Comparison of ENCODE assay signal across 8 mouse cellular contexts in the genomic region with DNA sequence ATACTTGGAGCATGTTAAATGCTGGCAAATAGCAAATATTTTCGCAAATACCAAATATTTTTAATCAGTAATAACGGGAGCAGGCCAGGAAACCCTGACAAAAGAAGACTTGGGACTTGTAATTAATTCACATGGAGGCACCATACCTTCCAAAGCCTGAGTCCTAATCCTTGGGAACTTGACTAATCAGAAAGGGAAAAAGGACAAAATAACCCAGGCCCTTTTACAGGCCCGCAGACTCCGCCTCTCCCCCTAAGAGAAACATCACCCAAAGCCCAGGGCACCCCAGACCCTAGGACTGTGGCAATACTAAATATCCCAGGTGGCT. TPM values are rescaled to one million over a fixed set of nuclear protein-coding genes. Genes with fewer than 3 reads are reported as not detected.
DNase-seq lines count a peak whose midpoint lies in the region; ATAC-seq and TF ChIP-seq lines count a peak whose summit lies in the region.

No protein-coding gene starts in this region.

- no peak for TF ChIP-seq POLR2A in cerebellum, adult 2 months (IDR thresholded peaks at IDR 0.05; ENCODE audit: borderline replicate concordance, insufficient read depth, low read length)

- no peak for TF ChIP-seq CTCF in cerebellum, adult 2 months (IDR thresholded peaks at IDR 0.05; ENCODE audit: borderline replicate concordance, insufficient read depth, low read depth, low read length)
- no peak for TF ChIP-seq CTCF in stomach, postnatal 0 days (IDR thresholded peaks at IDR 0.05; ENCODE audit: low read depth)

- no peak for ATAC-seq in neural tube, embryonic 11.5 days (ENCODE audit: insufficient read depth, low FRiP score, low TSS enrichment)
- no peak for ATAC-seq in liver, embryonic 11.5 days (replicated peaks; ENCODE audit: low FRiP score)
- ATAC-seq in stomach, postnatal 0 days (ENCODE audit: low FRiP score, low TSS enrichment), result no peak

- DNase-seq in cerebellum, adult 2 months, result no peak
- DNase-seq in cerebellum, postnatal 36 days, result no peak
- DNase-seq in neural tube, embryonic 11.5 days (ENCODE audit: low spot score), result no peak
- DNase-seq in neural tube, embryonic 10.5 days (ENCODE audit: extremely low spot score, low spot score), result no peak
- no peak for DNase-seq in liver, embryonic 11.5 days (ENCODE audit: low spot score)
- DNase-seq in stomach, postnatal 0 days (ENCODE audit: low spot score), result no peak
- no peak for DNase-seq in adrenal gland, postnatal 25 days
- DNase-seq in right cerebral cortex, postnatal 14 days, result no peak

- H3K27me3 ChIP-seq in cerebellum, adult 2 months (ENCODE audit: control insufficient read depth, insufficient read depth, low read length), result no peaks in the 10 kb centered on the region
- H3K27me3 ChIP-seq in neural tube, embryonic 11.5 days (ENCODE audit: control insufficient read depth, insufficient read depth, low read length), result no peaks in the 10 kb centered on the region
- H3K27me3 ChIP-seq in liver, embryonic 11.5 days (replicated peaks; ENCODE audit: control insufficient read depth, insufficient read depth, low read length), result no peaks in the 10 kb centered on the region
- no peaks in the 10 kb centered on the region for H3K27me3 ChIP-seq in stomach, postnatal 0 days (ENCODE audit: control insufficient read depth, insufficient read depth, low read length)

- H3K9me3 ChIP-seq in neural tube, embryonic 11.5 days (ENCODE audit: control insufficient read depth, low read length), result no peaks in the 10 kb centered on the region
- H3K9me3 ChIP-seq in liver, embryonic 11.5 days (ENCODE audit: control insufficient read depth, low read length), result no peaks in the 10 kb centered on the region
- H3K9me3 ChIP-seq in stomach, postnatal 0 days (ENCODE audit: control insufficient read depth, low read length), result no peaks in the 10 kb centered on the region

- no peaks in the 10 kb centered on the region for H3K4me1 ChIP-seq in cerebellum, adult 2 months (ENCODE audit: control insufficient read depth, insufficient read depth, low read length)
- H3K4me1 ChIP-seq in neural tube, embryonic 11.5 days (ENCODE audit: control insufficient read depth, insufficient read depth, low read length), result no peaks in the 10 kb centered on the region; the same call in 1 of the 2 replicates
- peaks cover 10% of the 10 kb centered on the region for H3K4me1 ChIP-seq in liver, embryonic 11.5 days (replicated peaks; ENCODE audit: control insufficient read depth, insufficient read depth, low read length)
- no peaks in the 10 kb centered on the region for H3K4me1 ChIP-seq in stomach, postnatal 0 days (replicated peaks; ENCODE audit: control insufficient read depth, insufficient read depth)

- H3K27ac ChIP-seq in cerebellum, adult 2 months (ENCODE audit: insufficient read depth, low read length), result peak overlapping the region; percentile 67; the same call in 1 of the 2 replicates
- H3K27ac ChIP-seq in neural tube, embryonic 11.5 days (ENCODE audit: low read depth, low read length), result no peak overlapping the region
- H3K27ac ChIP-seq in liver, embryonic 11.5 days (ENCODE audit: low read depth, low read length), result no peak overlapping the region
- no peak overlapping the region for H3K27ac ChIP-seq in stomach, postnatal 0 days (replicated peaks)

- peak overlapping the region; percentile 53 for H3K9ac ChIP-seq in neural tube, embryonic 11.5 days (ENCODE audit: low read length)
- peak overlapping the region; percentile 90 for H3K9ac ChIP-seq in liver, embryonic 11.5 days (ENCODE audit: low read depth, low read length)
- peak overlapping the region; percentile 66 for H3K9ac ChIP-seq in stomach, postnatal 0 days (ENCODE audit: low read length)

- WGBS in cerebellum, adult 2 months, result 4% methylated on average over 4 of the region's 4 CpGs
- WGBS in neural tube, embryonic 11.5 days, result 8% methylated on average over 4 of the region's 4 CpGs
- 5% methylated on average over 4 of the region's 4 CpGs for WGBS in liver, embryonic 11.5 days
- 4% methylated on average over 4 of the region's 4 CpGs for WGBS in stomach, postnatal 0 days

- H3K4me3 ChIP-seq in cerebellum, adult 2 months (replicated peaks; ENCODE audit: insufficient read depth, low read depth, low read length), result peak overlapping the region; percentile 85
- peak overlapping the region; percentile 70 for H3K4me3 ChIP-seq in neural tube, embryonic 11.5 days (ENCODE audit: low read depth, low read length)
- peak overlapping the region; percentile 87 for H3K4me3 ChIP-seq in liver, embryonic 11.5 days (ENCODE audit: low read depth, low read length)
- H3K4me3 ChIP-seq in stomach, postnatal 0 days (ENCODE audit: low read depth, low read length), result peak overlapping the region; percentile 79

- peak overlapping the region; percentile 62 for H3K4me2 ChIP-seq in neural tube, embryonic 11.5 days (ENCODE audit: low read depth)
- H3K4me2 ChIP-seq in liver, embryonic 11.5 days, result peak overlapping the region; percentile 73
- H3K4me2 ChIP-seq in stomach, postnatal 0 days (replicated peaks; ENCODE audit: low read depth), result peak overlapping the region; percentile 66

- no peak for TF ChIP-seq EP300 in stomach, postnatal 0 days (optimal IDR thresholded peaks at IDR 0.05)

- H3K36me3 ChIP-seq in neural tube, embryonic 11.5 days (ENCODE audit: control insufficient read depth, insufficient read depth, low read length), result no peaks in the 10 kb centered on the region
- H3K36me3 ChIP-seq in liver, embryonic 11.5 days (ENCODE audit: control insufficient read depth, insufficient read depth, low read length), result no peaks in the 10 kb centered on the region
- H3K36me3 ChIP-seq in stomach, postnatal 0 days (ENCODE audit: control insufficient read depth, insufficient read depth, low read length), result no peaks in the 10 kb centered on the region

RNA-seq across cellular contexts. Expression of gene Kif18a, which starts 0.3 kb away (rescaled TPM):
- polyA plus RNA-seq in cerebellum, adult 2 months (2012; rRNA removed), result 0.74 and 1.2 TPM in 2 replicates
- 33.3 and 35.8 TPM in 2 replicates for polyA plus RNA-seq in neural tube, embryonic 11.5 days (2014; fragmentation: Nextera tagmentation; extraction: Ambion mirVana)
- 26.4 and 31.3 TPM in 2 replicates for polyA plus RNA-seq in liver, embryonic 11.5 days (2014; fragmentation: Nextera tagmentation; extraction: Ambion mirVana)
- polyA plus RNA-seq in stomach, postnatal 0 days (2015; fragmentation: Nextera tagmentation; extraction: Ambion mirVana), result 3.7 and 4.3 TPM in 2 replicates
- total RNA-seq in adrenal gland, postnatal 25 days (2021), result 1.9 and 3.8 TPM in 2 replicates

RNA-seq across cellular contexts. Expression of gene Mettl15, which starts 0.3 kb away (rescaled TPM):
- 10.9 and 11.7 TPM in 2 replicates for polyA plus RNA-seq in cerebellum, adult 2 months (2012; rRNA removed)
- 11.2 and 12.9 TPM in 2 replicates for polyA plus RNA-seq in neural tube, embryonic 11.5 days (2014; fragmentation: Nextera tagmentation; extraction: Ambion mirVana)
- 12.4 and 13.1 TPM in 2 replicates for polyA plus RNA-seq in liver, embryonic 11.5 days (2014; fragmentation: Nextera tagmentation; extraction: Ambion mirVana)
- polyA plus RNA-seq in stomach, postnatal 0 days (2015; fragmentation: Nextera tagmentation; extraction: Ambion mirVana), result 6.4 TPM in 2 replicates
- total RNA-seq in adrenal gland, postnatal 25 days (2021), result 9.5 and 10.4 TPM in 2 replicates
